Mouse (Mus musculus): Measurements from ENCODE around the gene Mast4.

The Mast4 gene

DNA sequence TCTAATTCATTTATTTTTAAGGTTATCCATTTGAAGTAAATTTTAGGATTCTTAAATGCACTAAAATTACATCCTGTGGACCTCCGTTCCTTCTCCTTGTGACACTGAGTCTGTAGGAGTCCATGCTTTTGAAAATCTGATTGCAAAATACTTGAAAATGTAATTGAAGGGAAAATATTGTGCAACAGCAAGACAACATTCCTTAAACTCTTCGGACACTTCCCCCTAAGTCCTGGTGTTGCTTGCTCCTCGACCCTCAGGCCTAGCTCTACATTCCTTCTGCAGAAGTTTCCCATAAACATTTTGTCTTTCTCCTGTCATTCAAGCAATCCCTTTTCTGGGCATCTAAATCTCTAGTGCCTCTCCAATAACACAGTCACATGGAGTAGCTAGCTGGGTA is 474.2 kb downstream of the Mast4 start:
- no peak for DNase-seq (ENCODE audit: low spot score)

GRCm38 (mm10) chr13:102857539-102857838 is 476.8 kb downstream of the Mast4 start:
- peak; percentile 5 for DNase-seq (ENCODE audit: low spot score)

DNA sequence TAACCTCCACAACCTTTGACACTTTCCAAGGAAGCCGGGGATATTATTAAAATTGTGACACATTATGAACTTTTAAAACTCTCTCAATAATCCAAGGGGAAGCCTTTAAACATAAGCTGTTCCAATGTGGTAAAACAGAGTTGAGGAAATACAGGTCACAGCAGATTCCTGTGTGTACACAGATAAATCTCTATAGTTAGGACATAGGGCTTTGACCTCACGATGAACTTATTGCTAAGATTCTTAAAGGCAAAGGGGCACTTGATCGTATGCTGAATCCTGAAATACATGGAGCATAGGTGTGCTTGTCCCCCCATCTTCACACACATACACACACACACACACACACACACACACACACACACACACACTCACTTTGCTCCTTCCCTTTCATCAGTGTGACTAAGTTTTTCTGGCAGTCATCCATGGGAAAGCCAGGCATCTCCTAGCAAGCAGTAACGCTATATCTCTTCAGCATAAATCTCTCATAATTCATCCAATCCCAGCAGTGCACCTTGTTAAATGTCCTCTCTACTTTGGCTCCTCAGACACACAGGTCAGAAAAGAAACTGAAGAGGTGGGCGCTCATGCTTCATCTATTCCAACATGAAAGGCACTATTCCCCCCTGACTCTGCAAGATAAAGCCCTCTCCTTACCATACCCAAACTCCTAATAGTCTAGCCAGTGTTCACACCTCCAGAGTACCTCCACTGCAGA is 477.3 kb downstream of the Mast4 start:
- peak; percentile 7 for DNase-seq (ENCODE audit: low spot score)

GRCm38 (mm10) chr13:102852865-102853264 is 481.4 kb downstream of the Mast4 start:
- DNase-seq (ENCODE audit: low spot score): no peak

- DNase-seq (ENCODE audit: low spot score): no peak
These were observed 483.0 kb downstream of the Mast4 start for GRCm38 (mm10) chr13:102851253-102851652.

DNA sequence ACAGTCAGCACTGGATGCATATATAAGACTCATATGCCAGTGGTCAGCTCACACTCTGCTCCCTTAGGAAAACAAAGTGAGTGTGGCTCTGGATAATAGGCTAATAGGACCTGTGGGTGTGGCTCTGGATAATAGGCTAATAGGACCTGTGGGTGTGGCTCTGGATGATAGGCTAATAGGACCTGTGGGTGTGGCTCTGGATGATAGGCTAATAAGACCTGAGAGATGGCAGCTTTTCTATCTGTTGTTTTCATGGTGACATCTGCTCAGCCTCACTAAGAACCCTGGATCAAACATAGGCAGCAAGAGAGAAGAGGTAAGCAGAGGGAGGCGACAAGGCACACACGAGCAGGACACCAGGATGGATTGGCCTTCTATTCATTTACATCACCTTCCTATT is 483.7 kb downstream of the Mast4 start:
- DNase-seq (ENCODE audit: low spot score): no peak

DNA sequence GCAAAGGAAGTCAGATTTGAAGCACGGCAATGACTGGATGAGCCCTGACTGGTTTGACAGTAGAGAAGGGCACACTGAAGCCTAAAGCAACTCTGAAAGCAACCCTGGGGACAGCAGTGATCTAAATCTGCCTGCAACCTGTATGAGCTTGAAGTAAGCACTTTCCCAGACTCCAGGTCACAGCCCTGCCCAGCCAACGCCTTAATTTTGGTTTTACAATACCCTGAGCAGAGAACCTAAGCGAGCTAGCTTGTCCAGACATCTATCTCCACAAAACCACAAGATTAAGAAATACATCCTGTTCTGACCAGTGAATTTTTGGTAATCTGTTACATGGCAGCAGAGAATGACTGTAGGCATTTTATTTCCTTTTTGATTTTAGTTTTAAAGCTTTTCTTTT is 485.2 kb downstream of the Mast4 start:
- DNase-seq (ENCODE audit: low spot score): no peak

- no peak for DNase-seq (ENCODE audit: low spot score)
These were observed 487.8 kb downstream of the Mast4 start for GRCm38 (mm10) chr13:102846473-102846872.

GRCm38 (mm10) chr13:102842715-102843114 is 491.6 kb downstream of the Mast4 start:
- DNase-seq (ENCODE audit: low spot score): no peak

DNA sequence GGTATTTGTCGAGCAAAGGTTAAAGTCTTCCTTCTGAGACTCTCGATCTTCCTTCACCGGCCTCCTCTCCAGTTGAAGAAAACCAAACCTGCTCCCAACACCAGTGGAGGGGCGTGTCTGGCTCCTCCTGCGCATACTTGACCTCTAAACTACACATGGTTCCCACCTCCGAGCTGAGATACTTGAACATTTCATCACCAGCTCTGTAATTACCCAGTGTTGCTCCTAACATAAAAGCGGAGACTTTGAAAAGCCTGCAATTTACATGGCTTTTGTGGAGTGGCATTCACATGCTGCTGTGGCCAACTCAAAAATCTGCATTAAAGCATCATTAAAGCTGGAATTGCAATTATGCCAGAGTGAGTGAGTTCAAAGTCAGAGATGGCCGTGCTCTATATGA is 492.1 kb downstream of the Mast4 start:
- no peak for DNase-seq (ENCODE audit: low spot score)

- DNase-seq (ENCODE audit: low spot score): no peak
These were observed 494.4 kb downstream of the Mast4 start for GRCm38 (mm10) chr13:102839741-102840482.

DNA sequence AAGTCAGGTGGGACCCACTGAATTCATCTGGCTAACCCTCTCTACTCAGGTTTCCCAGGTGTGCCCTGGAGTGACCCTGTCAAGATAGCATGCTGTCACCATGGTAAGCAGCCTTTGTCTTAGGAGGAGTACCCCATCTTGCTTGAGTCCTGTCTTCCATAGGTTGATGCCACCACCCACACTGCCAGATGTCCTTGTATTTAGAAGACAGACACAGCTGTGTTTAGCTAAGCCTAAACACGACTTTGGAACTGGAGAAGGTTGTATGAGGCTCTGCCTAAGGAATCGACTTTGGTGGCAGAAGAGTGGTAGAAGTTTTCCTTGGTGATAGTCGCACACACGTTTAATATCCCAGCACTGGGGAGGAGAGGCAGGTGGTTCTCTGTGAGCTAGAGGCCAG is 496.9 kb downstream of the Mast4 start:
- DNase-seq (ENCODE audit: low spot score): no peak

GRCm38 (mm10) chr13:102835336-102835735 is 499.0 kb downstream of the Mast4 start:
- DNase-seq (ENCODE audit: low spot score): no peak

DNA sequence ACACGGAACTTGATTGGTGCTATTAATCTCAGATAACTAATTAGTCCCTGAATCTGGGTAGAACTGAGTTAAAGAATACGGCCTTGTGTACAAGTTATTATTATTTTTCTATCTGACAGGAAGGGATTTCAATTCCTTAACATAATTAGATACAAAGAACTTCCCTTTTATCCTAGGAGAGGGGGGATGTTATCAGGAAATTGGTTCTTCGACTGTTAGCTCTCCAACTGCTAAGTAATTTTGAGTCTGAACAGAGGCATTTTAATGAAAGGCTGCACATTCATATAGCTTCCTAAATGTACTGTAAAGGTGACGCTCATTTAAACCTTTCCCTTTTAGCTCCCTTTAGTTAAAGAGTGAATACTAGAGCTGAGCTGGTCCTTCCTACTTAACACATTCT is 516.0 kb downstream of the Mast4 start:
- no peak for DNase-seq (ENCODE audit: low spot score)

GRCm38 (mm10) chr13:102816689-102817088 is 517.6 kb downstream of the Mast4 start:
- DNase-seq (ENCODE audit: low spot score): peak; percentile 3

DNA sequence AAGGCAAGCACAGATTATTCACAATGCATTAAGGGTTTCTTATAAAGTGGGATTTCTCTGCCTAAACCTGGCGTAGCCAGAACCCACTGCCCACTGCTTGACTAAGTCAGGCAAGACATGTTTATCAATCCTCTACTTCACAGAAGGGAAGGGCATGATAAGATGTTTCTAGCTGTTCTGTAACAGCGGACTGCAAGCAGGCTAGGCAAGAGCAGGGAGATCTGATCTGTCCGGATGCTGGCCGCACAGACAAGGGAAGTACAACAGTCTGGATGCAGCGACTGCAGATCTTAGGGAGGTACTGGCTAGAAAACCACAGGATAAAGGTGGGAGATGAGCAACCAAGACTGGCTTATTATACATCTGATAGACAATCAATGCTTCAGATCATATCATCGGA is 519.1 kb downstream of the Mast4 start:
- peak; percentile 22 for DNase-seq (ENCODE audit: low spot score)

- peak; percentile 74 for DNase-seq (ENCODE audit: low spot score)
These were observed 523.0 kb downstream of the Mast4 start for GRCm38 (mm10) chr13:102811129-102811832.

GRCm38 (mm10) chr13:102806652-102807051 is 527.6 kb downstream of the Mast4 start:
- DNase-seq (ENCODE audit: low spot score): peak; percentile 25

DNA sequence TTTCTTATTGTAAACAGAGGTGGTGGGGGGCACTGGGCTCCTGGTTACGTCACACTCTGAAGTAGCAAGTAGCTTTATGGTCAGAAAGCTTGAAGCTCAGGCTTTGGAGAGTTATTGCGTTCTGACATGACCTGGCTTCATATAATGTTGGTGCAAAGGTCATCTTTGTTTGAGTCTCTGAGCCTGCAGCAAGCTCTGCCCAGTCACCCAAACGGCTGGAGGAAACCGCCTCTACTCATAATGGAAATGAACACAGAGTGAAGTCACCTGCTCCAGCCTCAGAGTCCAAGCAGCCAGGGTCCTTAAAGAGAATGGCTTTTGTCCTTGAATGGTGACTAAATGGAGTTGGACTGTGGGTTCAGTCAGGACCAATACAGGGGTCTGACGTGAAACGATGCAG is 529.1 kb downstream of the Mast4 start:
- peak; percentile 22 for DNase-seq (ENCODE audit: low spot score)

DNA sequence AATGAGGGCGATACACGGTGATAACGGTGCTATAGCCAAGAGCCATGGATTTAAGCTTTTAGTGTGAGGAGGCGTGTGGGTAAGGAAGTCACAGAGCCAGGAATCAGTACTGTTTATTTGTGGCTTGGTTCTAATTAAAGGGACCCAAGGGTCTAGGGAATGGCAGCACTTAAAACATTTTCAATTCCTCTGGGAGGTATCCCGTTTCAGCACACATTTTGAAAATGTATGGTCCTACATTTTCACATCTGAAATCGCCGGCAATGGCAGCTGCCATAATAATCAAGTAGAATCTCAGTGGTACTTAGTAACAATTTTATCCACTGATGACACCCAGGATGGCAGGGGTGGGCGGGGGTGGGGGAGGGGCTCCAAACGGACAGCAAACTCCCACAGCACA is 531.1 kb downstream of the Mast4 start:
- DNase-seq (ENCODE audit: low spot score): no peak

DNA sequence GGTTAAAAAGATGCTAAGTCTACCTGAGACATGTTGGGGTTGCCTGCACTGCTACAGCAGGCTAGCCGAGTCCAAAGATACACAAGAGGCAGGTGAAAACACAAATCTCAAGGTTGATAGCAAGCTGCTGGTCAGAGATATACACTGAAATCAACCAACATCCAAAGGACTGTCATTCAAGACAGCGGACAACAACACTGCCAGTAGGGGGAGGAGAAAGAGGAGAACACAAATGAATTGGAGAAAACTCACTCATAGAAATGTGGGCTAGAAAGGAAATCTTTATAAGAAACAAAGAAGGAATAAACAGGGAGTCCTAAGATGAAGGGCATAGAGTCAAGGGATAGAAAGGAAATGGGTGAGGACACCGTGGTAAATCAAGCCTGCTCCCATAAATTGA is 542.1 kb downstream of the Mast4 start:
- no peak for DNase-seq (ENCODE audit: low spot score)

DNA sequence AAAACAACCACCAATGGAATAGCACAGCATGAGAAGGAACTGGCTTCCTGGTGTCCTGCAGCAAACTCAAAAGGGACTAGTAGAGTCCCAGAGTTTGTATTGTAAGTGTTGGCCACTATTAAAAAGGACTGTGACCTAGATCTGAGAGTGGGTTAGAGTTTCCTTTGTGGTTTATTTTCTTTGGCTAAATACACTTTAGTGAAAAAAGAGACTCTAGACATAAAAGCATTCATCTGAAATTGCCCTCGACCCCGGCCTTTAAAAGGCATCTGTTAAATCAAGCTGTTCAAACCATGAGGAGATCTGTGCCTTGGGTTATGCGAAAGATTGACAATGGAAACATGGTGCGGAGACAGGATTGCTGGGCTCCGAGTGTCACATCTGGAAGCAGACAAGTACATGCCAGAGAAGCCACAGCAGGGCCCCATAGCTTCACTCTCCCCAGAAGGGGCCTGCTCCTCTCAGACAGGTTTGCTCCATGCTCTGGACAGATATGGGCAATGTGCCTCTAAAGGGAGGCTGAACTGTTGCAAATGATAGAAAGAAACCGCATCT is 543.6 kb downstream of the Mast4 start:
- DNase-seq (ENCODE audit: low spot score): no peak

DNA sequence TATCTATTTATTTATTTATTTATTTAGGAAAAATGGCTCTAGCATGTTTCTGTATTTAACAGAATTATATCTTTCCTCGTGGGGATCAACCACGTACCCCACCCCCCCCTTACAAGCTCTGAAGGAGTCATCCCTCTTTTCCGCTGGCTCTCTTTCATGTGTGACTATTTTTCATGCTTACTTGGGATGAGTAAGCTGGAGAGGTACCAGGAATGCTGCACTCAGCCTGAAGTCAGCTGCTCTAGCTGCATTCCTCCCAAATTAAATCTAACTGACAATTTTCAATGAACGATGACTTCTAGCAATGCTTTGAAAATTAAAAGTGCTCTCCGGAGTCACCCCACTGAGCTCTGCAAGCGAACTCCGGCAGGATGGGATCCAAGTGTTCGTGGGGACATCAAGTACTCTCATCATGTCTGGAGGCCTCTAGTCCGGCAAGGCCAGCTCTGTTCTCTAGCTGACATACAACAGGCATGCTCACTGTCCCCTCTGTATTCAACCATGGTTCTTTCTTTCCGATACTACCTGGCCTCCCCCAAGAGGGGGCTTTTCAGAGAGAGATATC is 547.5 kb downstream of the Mast4 start:
- no peak for DNase-seq (ENCODE audit: low spot score)
